Mouse (Mus musculus): ENCODE measurements around the gene Idh2.

Gene Idh2

GRCm38 (mm10) chr7:80084484-80084931, 30.7 kb downstream of the Idh2 start:
- peak in 1 of 2 experiments; percentile 73 for DNase-seq

- DNase-seq: no peak
These were observed 33.3 kb downstream of the Idh2 start for GRCm38 (mm10) chr7:80081586-80082554.

GRCm38 (mm10) chr7:80078792-80079301, 36.3 kb downstream of the Idh2 start:
- DNase-seq: peak; percentile 53 to 59

GRCm38 (mm10) chr7:80077801-80078200, 37.4 kb downstream of the Idh2 start:
- no peak for DNase-seq

- DNase-seq: no peak
These were observed 38.1 kb downstream of the Idh2 start for GRCm38 (mm10) chr7:80076961-80077716.

- DNase-seq: no peak
These were observed 39.1 kb downstream of the Idh2 start for GRCm38 (mm10) chr7:80075946-80076583.

- DNase-seq: peak; percentile 53 to 61
These were observed 40.2 kb downstream of the Idh2 start for GRCm38 (mm10) chr7:80074921-80075441.

GRCm38 (mm10) chr7:80073506-80073905, 41.7 kb downstream of the Idh2 start:
- DNase-seq: no peak

- DNase-seq: no peak
These were observed 42.9 kb downstream of the Idh2 start for GRCm38 (mm10) chr7:80072297-80072696.

GRCm38 (mm10) chr7:80071209-80071608, 44.0 kb downstream of the Idh2 start:
- no peak for DNase-seq

GRCm38 (mm10) chr7:80069615-80070327, 45.4 kb downstream of the Idh2 start:
- no peak for DNase-seq

- no peak for DNase-seq
These were observed 46.9 kb downstream of the Idh2 start for GRCm38 (mm10) chr7:80068341-80068740.

GRCm38 (mm10) chr7:80066675-80067455, 48.3 kb downstream of the Idh2 start:
- DNase-seq: no peak

- no peak for DNase-seq
These were observed 49.9 kb downstream of the Idh2 start for GRCm38 (mm10) chr7:80065250-80065649.

- no peak for DNase-seq
These were observed 51.1 kb downstream of the Idh2 start for GRCm38 (mm10) chr7:80063902-80064736.

- DNase-seq: no peak
These were observed 51.9 kb downstream of the Idh2 start for GRCm38 (mm10) chr7:80063244-80063643.

- no peak for DNase-seq
These were observed 52.9 kb downstream of the Idh2 start for GRCm38 (mm10) chr7:80062083-80062826.

- DNase-seq: no peak
These were observed 55.0 kb downstream of the Idh2 start for GRCm38 (mm10) chr7:80060012-80060778.
